Mouse (Mus musculus): ENCODE measurements around the gene Epha3.

GRCm38 (mm10) chr16:63641603-63642002, 222.4 kb downstream of the Epha3 start:
- TF ChIP-seq CTCF (IDR thresholded peaks at IDR 0.05; ENCODE audit: low read depth): no peak
- no peak for TF ChIP-seq EP300 (optimal IDR thresholded peaks at IDR 0.05)

Measured in stomach, postnatal 0 days (tissue).